Mouse (Mus musculus) ES-CJ7 (cell line): Measurements from ENCODE around the gene Ttll11.

ENCODE experiments used
- DNase-seq: peaks from one replicate; pipeline ENCODE4 v3.0.0; 2011; ENCODE audit warnings: low read depth, low spot score

Ttll11 gene

GRCm38 (mm10) chr2:35827886-35828285 lies 151.8 kb downstream of the Ttll11 start:
- no peak for DNase-seq

- DNase-seq, result no peak
Measured at GRCm38 (mm10) chr2:35825157-35825556, 154.6 kb downstream of the Ttll11 start.

GRCm38 (mm10) chr2:35823589-35823988 lies 156.1 kb downstream of the Ttll11 start:
- no peak for DNase-seq

GRCm38 (mm10) chr2:35818883-35819282 lies 160.8 kb downstream of the Ttll11 start:
- DNase-seq, result no peak

- no peak for DNase-seq
Measured at GRCm38 (mm10) chr2:35816056-35816661, 163.6 kb downstream of the Ttll11 start.

- no peak for DNase-seq
Measured at GRCm38 (mm10) chr2:35812561-35812933, 167.2 kb downstream of the Ttll11 start.

GRCm38 (mm10) chr2:35811801-35812560 lies 167.7 kb downstream of the Ttll11 start:
- DNase-seq, result no peak

- no peak for DNase-seq
Measured at GRCm38 (mm10) chr2:35810027-35810426, 169.7 kb downstream of the Ttll11 start.

GRCm38 (mm10) chr2:35809141-35809540 lies 170.6 kb downstream of the Ttll11 start:
- no peak for DNase-seq

- DNase-seq, result no peak
Measured at GRCm38 (mm10) chr2:35805881-35806280, 173.8 kb downstream of the Ttll11 start.

- DNase-seq, result no peak
Measured at GRCm38 (mm10) chr2:35803095-35803494, 176.6 kb downstream of the Ttll11 start.

GRCm38 (mm10) chr2:35801759-35802158 lies 178.0 kb downstream of the Ttll11 start:
- no peak for DNase-seq

- DNase-seq, result no peak
Measured at GRCm38 (mm10) chr2:35799073-35799472, 180.6 kb downstream of the Ttll11 start.

GRCm38 (mm10) chr2:35797998-35798397 lies 181.7 kb downstream of the Ttll11 start:
- no peak for DNase-seq

- DNase-seq, result no peak
Measured at GRCm38 (mm10) chr2:35789362-35790326, 190.1 kb downstream of the Ttll11 start.

- DNase-seq, result no peak
Measured at GRCm38 (mm10) chr2:35785877-35786276, 193.8 kb downstream of the Ttll11 start.

GRCm38 (mm10) chr2:35783368-35783767 lies 196.3 kb downstream of the Ttll11 start:
- no peak for DNase-seq

- DNase-seq, result no peak
Measured at GRCm38 (mm10) chr2:35779266-35779665, 200.4 kb downstream of the Ttll11 start.

- no peak for DNase-seq
Measured at GRCm38 (mm10) chr2:35776935-35777334, 202.8 kb downstream of the Ttll11 start.

- DNase-seq, result no peak
Measured at GRCm38 (mm10) chr2:35775651-35776055, 204.1 kb downstream of the Ttll11 start.

GRCm38 (mm10) chr2:35770541-35770940 lies 209.2 kb downstream of the Ttll11 start:
- DNase-seq, result no peak

- no peak for DNase-seq
Measured at GRCm38 (mm10) chr2:35769398-35769797, 210.3 kb downstream of the Ttll11 start.
